Mouse (Mus musculus) liver, adult 2 months (tissue): ENCODE measurements around the gene Itga2b. TPM values are rescaled to one million over a fixed set of nuclear protein-coding genes. Genes with fewer than 3 reads are reported as not detected.

Experiments used
- DNase-seq: peaks from one replicate; pipeline ENCODE4 v3.0.0-alpha.2; 2011; ENCODE audit warnings: low read depth, low spot score; ENCODE audit errors: extremely low read depth
- H3K27ac ChIP-seq: fragments of 200-500 bp; replicated peaks from 2 replicates; pipeline ENCODE4 v1.5.1; 2012; ENCODE audit warnings: low read depth, mild to moderate bottlenecking, control low read depth, inconsistent platforms, low read length; ENCODE audit not compliant: insufficient read depth
- H3K27me3 ChIP-seq: fragments of 200-500 bp; 2 replicates; pipeline ENCODE4 v1.6.1; 2012; ENCODE audit warnings: mild to moderate bottlenecking, moderate library complexity, low read length, inconsistent platforms; ENCODE audit not compliant: control insufficient read depth, insufficient read depth
- H3K36me3 ChIP-seq: fragments of 200-500 bp; 2 replicates; pipeline ENCODE4 v1.6.1; 2012; ENCODE audit warnings: low read length, inconsistent platforms; ENCODE audit not compliant: control insufficient read depth, insufficient read depth
- H3K4me1 ChIP-seq: fragments of 200-500 bp; 2 replicates; pipeline ENCODE4 v1.6.1; 2011; ENCODE audit warnings: low read length; ENCODE audit not compliant: control insufficient read depth, insufficient read depth
- H3K4me3 ChIP-seq: fragments of 200-500 bp; 2 replicates; pipeline ENCODE4 v1.5.1; 2011; ENCODE audit warnings: low read depth, mild to moderate bottlenecking, control low read depth, low read length, moderate library complexity; ENCODE audit not compliant: insufficient read depth
- H3K79me2 ChIP-seq: fragments of 200-500 bp; 2 replicates; pipeline ENCODE4 v1.6.1; 2012; ENCODE audit warnings: inconsistent platforms, mild to moderate bottlenecking, low read length, moderate library complexity; ENCODE audit not compliant: control insufficient read depth, insufficient read depth
- H3K9ac ChIP-seq: fragments of 200-500 bp; 2 replicates; pipeline ENCODE4 v1.6.1; 2012; ENCODE audit warnings: low read depth, mild to moderate bottlenecking, control low read depth, inconsistent platforms, low read length
- CTCF ChIP-seq: fragments of 200-500 bp; IDR thresholded peaks from 2 replicates; pipeline ENCODE4 v1.5.1; 2011; ENCODE audit warnings: low read depth, low read length, control low read depth
- POLR2A ChIP-seq: fragments of 200-500 bp; IDR thresholded peaks from 2 replicates; pipeline ENCODE4 v1.6.1; 2011; ENCODE audit warnings: low read length, control low read depth; ENCODE audit not compliant: insufficient read depth; ENCODE audit errors: extremely low read depth
- WGBS: fragments of 180-500 bp; shearing (Covaris S2); methylation state at CpG from one replicate; pipeline ENCODE4 v1.1.7; 2018; 5-methylcytosine and 5-hydroxymethylcytosine counted together
- polyA plus RNA-seq: library from polyadenylated mRNA; depleted of rRNA; stranded (reverse); fragments of >200 nt; gene quantifications from 2 replicates; pipeline ENCODE4 v1.2.3, GENCODE M21; 2012
- total RNA-seq: library from RNA; depleted of rRNA; stranded (reverse); fragments of >200 nt; gene quantifications from 2 replicates; pipeline ENCODE4 v1.2.3, GENCODE M21; 2014

Gene Itga2b
- total and polyA plus RNA-seq, 2 experiments, result 1.6 to 7.1 TPM

DNA sequence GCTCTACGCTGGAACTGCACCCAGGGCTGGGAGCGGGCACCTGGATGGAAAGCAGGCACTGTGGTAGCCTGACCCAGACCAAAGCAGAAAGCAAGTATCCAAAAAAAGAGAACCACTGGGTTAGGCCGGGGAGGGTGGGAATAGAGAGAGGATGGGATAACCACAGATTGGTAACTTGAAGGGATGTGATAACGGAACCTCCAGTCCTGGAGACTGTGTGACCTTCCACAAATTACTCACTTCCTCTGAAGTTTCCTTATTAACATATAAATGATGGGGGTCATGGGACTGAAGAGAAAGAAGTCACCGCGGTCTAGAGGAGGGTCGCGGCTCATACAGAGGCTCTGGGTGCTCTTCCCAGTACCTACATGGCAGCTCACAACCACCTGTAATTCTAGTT lies 29.7 kb downstream of the Itga2b start:
- Histone ChIP-seq H3K9ac (no peak overlapping the region), H3K27ac (no peak overlapping the region), H3K79me2 (no peaks in the 10 kb centered on the region), H3K27me3 (no peaks in the 10 kb centered on the region), H3K4me1 (no peaks in the 10 kb centered on the region), H3K36me3 (peaks cover 5% of the 10 kb centered on the region; the same call in 1 of the 2 replicates), H3K4me3 (no peak overlapping the region)
- no peak for DNase-seq
- WGBS, result 87% methylated on average over 8 of the region's 8 CpGs
- TF ChIP-seq CTCF (no peak), POLR2A (no peak)

DNA sequence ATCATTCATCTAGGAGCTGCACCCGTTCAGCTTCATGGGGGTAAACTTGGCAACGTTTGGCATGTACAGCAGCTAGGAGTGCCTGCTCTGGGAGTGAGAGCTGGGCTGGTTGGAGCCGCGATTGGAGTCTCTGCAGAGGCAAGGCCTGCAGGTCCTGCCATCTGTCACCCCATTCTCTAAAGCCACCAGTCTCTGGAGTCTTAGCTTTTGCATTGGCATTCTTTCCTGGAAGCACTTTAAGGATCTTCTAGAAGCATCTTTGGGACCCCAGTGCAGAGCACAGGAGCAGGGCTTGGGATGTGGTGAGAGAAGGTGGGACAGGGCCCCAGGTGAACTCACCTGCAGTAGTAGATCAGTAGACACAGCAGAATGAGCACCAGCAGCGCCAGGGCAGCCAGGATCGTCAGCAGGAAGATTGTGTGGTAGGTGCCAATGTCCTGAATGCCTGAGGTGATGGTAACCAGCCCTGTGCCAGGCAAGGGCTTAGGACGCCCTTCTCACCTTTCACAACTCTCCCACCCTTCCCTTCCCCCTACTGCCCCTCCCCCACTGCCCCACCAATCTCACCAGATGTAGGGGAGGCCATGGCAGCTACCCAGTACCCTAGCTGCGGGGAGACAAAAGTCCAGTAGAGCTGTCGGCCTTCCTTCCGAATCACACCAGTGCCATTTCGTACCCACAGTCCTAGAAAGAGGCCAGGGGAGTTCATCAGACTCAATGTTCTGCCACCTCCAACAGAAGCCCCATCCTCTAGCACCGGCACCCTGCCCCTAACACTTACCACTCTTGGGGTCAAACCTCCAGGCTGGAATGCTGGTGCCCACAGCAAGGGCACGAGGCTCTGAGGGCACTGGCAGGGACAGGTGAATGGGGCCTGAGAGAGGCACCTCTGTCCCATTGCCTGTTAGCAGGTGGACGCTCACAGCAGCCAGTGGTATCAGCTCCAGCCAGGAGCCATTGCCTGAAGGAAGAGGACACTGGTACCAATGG lies 30.5 kb downstream of the Itga2b start:
- Histone ChIP-seq H3K9ac (no peak overlapping the region), H3K27me3 (no peaks in the 10 kb centered on the region), H3K36me3 (peaks cover 9% of the 10 kb centered on the region; the same call in 1 of the 2 replicates), H3K4me1 (no peaks in the 10 kb centered on the region), H3K27ac (no peak overlapping the region), H3K4me3 (no peak overlapping the region), H3K79me2 (no peaks in the 10 kb centered on the region)
- no peak for TF ChIP-seq POLR2A
- no peak for TF ChIP-seq CTCF
- no peak for DNase-seq
- 95% methylated on average over 14 of the region's 14 CpGs for WGBS

DNA sequence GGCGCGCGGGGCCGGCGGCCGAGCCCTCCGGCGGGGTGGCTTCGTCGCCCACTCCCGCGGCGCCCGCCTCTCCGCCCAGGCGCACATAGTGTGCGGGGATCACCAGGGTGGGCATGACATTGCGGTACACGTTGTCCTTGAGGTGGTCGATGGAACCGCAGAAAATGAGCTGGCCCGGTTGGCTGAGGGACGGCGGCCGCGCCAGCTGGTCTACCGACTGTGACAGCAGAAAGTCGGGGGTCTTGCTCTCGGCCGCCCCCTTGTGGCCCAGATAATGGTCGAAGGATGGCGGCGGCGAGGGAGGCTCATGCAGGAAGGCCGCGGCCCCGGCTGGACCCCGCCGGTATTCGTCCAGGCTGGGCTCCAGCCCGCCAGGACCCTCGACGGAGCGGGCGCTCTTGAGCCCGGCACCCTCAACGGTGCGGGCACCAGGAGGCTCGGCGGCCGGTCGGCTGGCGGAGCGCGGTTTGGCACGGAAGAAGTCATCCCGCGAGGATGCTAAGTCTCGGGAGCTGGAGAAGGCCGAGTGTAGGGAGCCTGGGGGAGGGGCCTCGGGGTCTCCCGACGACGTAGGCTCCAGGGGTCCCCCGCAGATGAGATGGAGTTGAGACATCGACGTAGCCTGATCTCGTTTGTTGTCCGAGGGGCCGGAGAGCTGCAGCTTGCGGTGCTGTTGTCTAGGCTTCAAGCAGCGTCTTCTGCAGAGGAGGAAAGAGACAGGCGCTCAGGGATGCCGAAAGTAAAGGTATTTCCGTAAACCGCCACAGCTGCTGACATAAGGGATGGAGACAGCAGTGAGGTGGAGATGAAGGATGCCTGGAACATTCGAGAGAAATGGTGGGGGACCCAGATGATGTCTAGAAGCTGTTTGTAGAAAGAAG lies 31.5 kb downstream of the Itga2b start:
- peak overlapping the region; percentile 77 for H3K9ac ChIP-seq
- peaks cover 6% of the 10 kb centered on the region for H3K4me1 ChIP-seq
- H3K4me3 ChIP-seq, result peak overlapping the region; percentile 51
- peaks cover 11% of the 10 kb centered on the region; the same call in 1 of the 2 replicates for H3K36me3 ChIP-seq
- WGBS, result 18% methylated on average over 77 of the region's 77 CpGs
- no peaks in the 10 kb centered on the region for H3K27me3 ChIP-seq
- TF ChIP-seq POLR2A (no peak), CTCF (peak; percentile 78)
- H3K27ac ChIP-seq, result no peak overlapping the region
- DNase-seq, result no peak
- no peaks in the 10 kb centered on the region; the same call in 1 of the 2 replicates for H3K79me2 ChIP-seq

DNA sequence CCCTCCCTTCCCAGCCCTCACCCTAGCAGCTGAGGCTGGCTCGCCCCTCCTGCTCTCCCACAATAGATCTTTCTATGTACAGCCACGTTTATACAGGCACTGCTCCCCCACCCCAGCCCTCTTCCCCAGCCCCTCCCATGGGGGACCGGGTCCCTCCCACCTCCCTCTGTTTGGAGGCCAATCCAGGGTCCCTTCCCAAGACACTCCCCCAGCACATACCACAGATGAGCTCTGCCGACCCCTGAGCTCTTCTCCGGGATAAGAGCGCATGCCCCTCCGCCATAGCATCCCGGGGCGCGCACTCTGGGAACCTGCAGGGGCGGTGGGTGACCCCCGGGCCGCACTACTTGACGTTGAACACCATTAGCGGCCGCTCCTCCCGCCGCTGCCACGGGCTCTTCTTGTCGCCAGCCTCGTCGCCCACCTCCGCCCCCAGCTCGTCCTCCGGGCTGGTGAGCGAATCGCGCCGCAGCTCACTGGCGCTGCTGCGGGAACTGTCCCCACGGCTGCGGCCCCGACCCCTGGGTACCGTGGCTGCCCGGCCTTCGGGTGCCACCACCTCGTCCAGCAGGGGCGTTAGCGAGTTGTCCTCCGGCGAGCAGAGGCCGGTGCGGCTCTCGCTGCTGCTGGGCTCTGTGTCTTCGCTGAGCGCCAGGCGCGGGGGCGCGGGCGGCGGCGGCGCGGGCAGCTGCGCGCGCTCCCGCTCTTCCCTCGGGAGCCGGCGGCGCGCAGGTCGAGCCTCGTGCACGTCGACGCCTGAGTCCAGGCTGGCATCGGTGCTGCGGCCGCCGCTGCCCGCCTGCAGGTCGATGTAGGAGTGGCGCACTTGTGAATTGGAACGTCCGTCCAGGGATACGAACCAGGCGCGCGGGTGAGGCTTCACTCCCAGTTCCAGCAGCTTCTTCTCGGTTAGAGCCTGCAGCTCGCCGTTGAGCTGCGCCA lies 32.5 kb downstream of the Itga2b start:
- peak overlapping the region; percentile 77 for H3K9ac ChIP-seq
- no peak overlapping the region for H3K27ac ChIP-seq
- no peaks in the 10 kb centered on the region for H3K27me3 ChIP-seq
- peak; percentile 45 for DNase-seq
- peak overlapping the region; percentile 51; the same call in 1 of the 2 replicates for H3K4me3 ChIP-seq
- 38% methylated on average over 87 of the region's 87 CpGs for WGBS
- peaks cover 11% of the 10 kb centered on the region; the same call in 1 of the 2 replicates for H3K36me3 ChIP-seq
- no peak for TF ChIP-seq POLR2A
- TF ChIP-seq CTCF, result peak; percentile 59
- peaks cover 11% of the 10 kb centered on the region for H3K4me1 ChIP-seq
- H3K79me2 ChIP-seq, result no peaks in the 10 kb centered on the region; the same call in 1 of the 2 replicates

DNA sequence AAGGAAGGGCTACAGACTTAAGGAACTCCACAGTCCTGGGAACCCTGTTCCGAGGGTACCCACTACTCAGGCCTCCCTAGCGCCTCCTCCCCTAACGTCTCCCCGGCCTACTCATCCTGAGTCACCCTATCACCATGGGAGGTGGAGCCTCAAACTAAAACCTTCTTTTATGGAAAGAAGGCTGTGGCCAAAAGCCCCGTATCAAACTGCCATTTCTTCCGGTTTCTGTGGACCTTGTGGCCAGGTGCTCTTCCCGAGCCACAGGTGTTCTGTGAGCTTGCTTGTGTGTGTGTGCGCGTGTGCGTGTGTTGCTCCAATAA lies 33.5 kb downstream of the Itga2b start:
- DNase-seq, result no peak
- no peaks in the 10 kb centered on the region; the same call in 1 of the 2 replicates for H3K79me2 ChIP-seq
- peaks cover 13% of the 10 kb centered on the region for H3K4me1 ChIP-seq
- peaks cover 11% of the 10 kb centered on the region; the same call in 1 of the 2 replicates for H3K36me3 ChIP-seq
- H3K27ac ChIP-seq, result no peak overlapping the region
- H3K27me3 ChIP-seq, result no peaks in the 10 kb centered on the region
- H3K4me3 ChIP-seq, result no peak overlapping the region
- H3K9ac ChIP-seq, result no peak overlapping the region
- WGBS, result 85% methylated on average over 10 of the region's 10 CpGs
- TF ChIP-seq CTCF, result no peak
- no peak for TF ChIP-seq POLR2A
